Mouse (Mus musculus) splenic B cell, adult 2 months (primary cell): ENCODE measurements around the gene Fezf1.

Experiments used
- DNase-seq: peaks from one replicate; pipeline ENCODE4 v3.0.0-alpha.2; 2011; ENCODE audit warnings: low read depth, low spot score
- H3K27me3 ChIP-seq: 2 replicates; pipeline ENCODE4 v1.6.1; 2012; ENCODE audit warnings: mild to moderate bottlenecking, low read length, moderate library complexity, mixed read lengths; ENCODE audit not compliant: control insufficient read depth, poor library complexity, insufficient read depth, severe bottlenecking
- H3K36me3 ChIP-seq: 2 replicates; pipeline ENCODE4 v1.6.1; 2012; ENCODE audit warnings: mild to moderate bottlenecking, low read length, moderate library complexity, mixed read lengths; ENCODE audit not compliant: control insufficient read depth, poor library complexity, insufficient read depth, severe bottlenecking

Fezf1 gene

DNA sequence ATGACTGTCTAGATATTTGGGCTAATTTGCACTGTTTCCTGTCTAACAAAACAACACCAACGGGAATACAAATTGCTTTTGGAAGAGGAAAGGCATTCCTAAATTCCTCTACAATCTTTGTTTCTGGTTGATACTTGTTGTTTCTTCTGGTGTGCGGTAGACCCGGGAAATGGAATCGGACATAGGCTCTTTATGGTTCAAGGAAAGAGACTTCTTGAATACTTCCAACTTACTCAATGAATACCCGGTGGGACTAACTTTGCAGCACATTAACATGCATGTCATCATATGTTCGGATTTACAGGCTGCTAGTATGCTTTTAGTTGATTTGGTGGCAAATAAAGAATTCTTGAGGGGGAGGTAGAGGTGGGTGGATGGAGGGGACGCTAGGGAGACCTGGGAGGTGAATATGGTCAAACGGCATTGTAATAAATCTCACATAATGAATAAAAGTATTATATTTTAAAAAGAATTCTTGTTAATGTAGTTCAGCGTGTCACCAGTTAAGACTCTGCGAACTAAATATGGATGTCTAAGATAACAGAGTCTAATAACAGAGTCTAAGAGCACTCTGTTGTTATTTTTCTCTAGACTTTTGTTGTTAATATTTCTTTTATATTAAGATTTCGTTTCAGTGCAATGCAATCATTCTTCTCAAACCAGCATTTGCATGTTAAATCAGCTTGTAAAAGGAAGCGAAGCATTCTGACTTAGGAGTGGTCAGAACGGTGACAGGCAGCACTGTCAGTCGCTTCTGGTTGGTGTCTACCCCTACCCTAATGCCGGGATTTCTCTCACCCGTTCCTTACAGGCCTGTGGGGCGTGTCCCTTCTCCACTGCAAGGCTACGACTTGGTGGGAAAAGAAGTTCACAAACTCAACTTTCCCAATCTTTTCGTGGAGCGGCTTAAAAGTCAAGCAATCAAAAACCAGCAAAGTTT lies 4.3 kb upstream of the Fezf1 start:
- Histone ChIP-seq H3K27me3 (peaks cover 2% of the 10 kb centered on the region; the same call in 1 of the 2 replicates), H3K36me3 (no peaks in the 10 kb centered on the region)
- DNase-seq = no peak

DNA sequence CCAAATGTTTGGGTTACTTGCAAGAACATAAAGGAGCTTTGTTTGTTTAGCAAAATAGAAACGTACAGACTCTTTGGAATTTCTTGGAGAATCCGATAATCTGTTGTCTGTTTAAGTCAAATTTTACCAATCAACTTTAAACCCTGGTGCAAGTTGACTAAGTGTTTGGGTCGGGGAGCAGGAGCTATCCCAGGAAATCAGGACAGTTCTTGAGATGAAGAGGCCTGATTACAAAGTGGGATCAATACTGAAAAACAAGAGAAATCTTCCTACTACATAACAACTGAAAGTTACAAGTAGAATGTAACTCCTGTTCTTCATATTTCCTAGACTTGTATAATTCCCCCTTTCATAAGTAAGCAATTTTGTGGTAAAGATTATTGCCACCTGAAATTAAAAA lies 3.3 kb upstream of the Fezf1 start:
- no peak for DNase-seq
- Histone ChIP-seq H3K27me3 (peaks cover under 1% of the 10 kb centered on the region; the same call in 1 of the 2 replicates), H3K36me3 (no peaks in the 10 kb centered on the region)

DNA sequence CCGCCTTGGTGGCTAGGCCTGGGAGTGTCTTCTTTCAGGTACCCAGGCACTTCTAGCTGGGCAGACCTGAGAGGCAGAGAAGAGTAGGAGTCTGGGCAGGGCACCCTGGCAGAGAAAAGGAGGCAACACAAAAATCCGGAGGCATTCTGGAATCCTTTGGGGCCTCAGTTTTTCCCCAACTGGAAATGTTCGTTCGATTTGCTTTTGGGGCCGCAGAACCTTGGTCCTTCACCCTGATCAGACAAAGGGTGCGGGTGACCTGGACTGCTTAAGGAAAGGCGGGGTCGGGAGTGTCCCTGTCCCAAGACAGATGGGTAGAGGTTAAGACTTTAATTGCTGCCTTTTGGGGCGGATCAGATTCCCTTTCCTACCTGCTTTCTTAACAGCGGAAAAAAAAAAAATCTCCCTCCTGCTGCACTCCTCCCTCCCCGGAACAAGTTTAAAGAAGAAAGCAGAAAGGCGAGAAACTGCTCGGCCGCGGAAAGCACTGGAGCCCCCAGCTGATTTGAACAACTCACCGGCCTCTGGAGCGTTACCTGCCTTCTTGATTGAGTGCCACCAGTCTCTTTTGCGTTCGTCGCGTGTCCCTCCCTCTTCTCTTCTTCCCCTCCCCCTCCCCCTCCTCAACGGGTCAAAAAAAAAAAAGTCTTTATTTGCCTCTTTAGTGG lies 2.3 kb upstream of the Fezf1 start:
- no peak for DNase-seq

DNA sequence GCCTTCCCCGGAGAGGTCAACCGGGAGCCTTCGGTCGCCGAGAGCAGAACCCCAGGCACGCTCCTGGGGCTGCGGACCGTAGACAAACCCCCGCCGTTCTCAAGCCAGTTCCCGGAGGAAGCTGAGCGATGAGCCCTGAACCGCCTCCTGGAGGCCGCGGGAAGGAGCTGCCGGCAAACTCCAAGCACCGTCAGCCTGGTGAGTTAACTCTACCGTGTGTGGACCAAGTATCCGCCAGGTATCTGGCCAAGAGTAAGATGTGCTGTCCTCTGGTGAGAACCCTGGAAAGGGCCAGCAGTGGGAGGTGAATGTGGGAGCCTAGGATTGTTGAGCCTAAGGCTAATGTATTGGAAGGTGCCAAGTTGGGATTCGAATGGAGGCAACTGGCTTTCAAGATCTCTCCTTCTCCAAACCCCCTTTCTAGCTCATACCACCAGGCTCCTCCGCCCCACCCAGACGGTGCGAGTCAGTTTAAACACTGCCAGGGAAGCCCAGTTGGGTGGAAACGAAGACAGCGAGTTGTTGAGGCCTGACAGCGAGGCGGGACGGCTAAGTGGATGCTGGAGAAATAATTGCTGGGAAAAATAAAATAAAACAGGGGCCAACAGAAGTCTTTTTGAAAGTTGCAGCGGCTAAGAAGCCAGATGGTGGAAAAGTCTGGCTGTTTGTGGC lies 1.6 kb upstream of the Fezf1 start:
- no peaks in the 10 kb centered on the region for H3K36me3 ChIP-seq
- H3K27me3 ChIP-seq = no peaks in the 10 kb centered on the region; the same call in 1 of the 2 replicates
- DNase-seq = no peak

More for the DNA sequence above, 2.3 kb upstream of the Fezf1 start:
- no peaks in the 10 kb centered on the region for H3K36me3 ChIP-seq
- no peaks in the 10 kb centered on the region; the same call in 1 of the 2 replicates for H3K27me3 ChIP-seq

DNA sequence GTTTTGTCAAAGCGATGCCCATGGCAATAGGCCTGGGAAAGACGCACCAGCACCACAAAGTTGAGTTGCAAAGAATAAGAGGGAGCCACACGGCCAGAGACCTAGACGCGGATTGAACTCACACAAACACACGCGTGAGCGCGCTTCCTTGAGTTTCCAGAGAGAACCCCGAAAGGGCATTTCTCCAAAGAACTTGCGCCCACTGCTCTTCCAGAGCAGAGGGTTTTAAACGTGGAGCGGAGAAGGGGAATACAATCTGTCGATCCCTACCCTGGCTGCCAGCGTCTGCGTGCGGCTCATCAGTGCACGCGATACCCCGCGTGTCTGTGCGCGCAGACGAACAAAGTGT lies 865 bp upstream of the Fezf1 start:
- no peaks in the 10 kb centered on the region for H3K27me3 ChIP-seq
- DNase-seq = no peak
- H3K36me3 ChIP-seq = no peaks in the 10 kb centered on the region

DNA sequence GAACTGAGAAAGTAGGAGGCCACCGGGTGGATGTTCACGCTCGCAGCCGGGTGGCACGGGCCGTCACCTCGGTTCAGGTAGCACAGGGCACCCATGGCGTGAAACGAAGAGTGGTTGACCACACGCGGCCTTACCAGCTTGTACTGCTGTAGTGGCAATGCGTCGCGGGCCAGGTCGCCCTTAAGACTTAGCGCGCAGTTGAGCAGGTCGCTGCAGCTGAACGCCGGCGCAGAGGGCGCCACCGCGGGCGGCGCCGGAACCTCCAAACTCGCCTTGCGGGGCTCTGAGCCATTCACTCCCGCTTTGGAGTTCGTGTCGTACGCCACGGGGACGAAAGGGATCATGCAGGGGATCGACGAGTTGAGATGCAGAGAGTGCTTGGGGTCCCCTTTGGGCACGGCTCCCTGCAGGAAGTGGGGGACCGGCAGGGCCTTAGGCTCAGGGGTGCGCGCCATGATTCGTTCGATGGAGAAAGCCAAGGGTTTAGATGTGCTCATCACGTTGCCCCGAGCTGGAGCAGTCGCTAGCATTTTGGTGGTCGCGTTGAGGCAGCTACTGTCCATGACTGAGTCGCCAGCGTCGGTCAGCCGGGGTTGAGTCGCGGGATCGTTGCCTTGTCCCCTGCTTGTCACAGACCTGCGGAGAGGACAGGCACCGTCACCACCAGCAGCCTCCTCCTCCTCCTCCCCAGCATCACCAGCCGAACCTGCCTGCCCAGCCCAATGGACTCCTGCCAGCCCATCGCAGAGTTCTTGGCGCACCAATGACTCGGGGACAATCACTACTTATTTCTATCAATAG lies 450 bp downstream of the Fezf1 start:
- H3K27me3 ChIP-seq = no peaks in the 10 kb centered on the region
- no peak for DNase-seq
- no peaks in the 10 kb centered on the region for H3K36me3 ChIP-seq

DNA sequence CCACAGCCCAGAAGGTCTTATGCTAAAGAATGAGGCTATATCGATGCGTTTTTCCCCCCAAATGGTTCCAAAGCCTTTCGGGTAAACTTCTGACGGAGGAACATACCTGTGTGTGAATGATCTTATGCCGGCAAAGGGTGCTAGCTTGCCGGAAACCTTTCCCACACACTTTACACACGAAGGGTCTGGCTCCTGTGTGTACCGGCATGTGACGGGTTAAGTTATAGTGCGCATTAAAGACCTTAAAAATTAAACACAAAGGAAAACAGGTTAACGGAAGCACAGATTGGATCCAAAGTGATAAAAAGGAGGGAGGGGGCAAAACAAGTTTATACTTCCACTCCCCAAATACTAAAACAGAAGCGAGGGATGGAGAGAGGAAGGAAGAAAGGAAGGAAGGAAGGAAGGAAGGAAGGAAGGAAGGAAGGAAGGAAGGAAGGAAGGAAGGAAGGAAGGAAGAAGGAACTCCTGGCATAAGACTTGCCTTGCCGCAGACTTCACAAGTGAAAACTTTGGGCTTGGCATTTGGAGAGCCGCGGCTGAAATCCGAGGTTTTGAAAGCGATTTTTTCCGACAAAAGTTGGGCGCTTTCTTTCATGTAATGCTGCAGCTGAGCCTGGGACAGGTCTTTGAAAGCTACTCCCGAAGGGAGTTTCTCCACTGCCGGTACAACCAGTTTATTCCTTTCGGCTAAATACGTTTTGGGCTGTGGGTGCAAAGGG lies 1.2 kb downstream of the Fezf1 start:
- Histone ChIP-seq H3K36me3 (no peaks in the 10 kb centered on the region), H3K27me3 (no peaks in the 10 kb centered on the region)
- DNase-seq = no peak

GRCm38 (mm10) chr6:23246061-23246789 lies 1.9 kb downstream of the Fezf1 start:
- H3K36me3 ChIP-seq = no peaks in the 10 kb centered on the region
- H3K27me3 ChIP-seq = no peaks in the 10 kb centered on the region
- DNase-seq = no peak

- Histone ChIP-seq H3K27me3 (no peaks in the 10 kb centered on the region), H3K36me3 (no peaks in the 10 kb centered on the region)
- no peak for DNase-seq
These were observed 2.6 kb downstream of the Fezf1 start for GRCm38 (mm10) chr6:23245545-23246011.

DNA sequence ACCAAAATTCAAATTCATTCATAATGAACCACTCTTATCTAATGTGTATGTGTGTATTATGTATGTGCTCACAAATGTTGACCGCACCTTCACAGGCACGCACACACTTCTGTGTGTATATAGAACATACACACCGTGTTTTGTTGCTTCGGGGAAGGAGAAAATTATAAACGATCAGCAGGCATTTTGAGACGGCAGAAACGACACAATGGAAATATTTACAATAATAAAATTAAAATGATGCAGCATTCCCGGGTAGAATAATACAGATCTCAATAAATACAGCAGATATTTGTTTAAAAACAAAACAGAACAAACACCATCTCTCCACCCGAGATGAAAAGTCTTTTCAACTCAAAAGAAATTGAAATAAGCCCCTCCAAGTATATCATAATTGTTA lies 3.0 kb downstream of the Fezf1 start:
- DNase-seq = no peak
- Histone ChIP-seq H3K27me3 (no peaks in the 10 kb centered on the region), H3K36me3 (no peaks in the 10 kb centered on the region)

- Histone ChIP-seq H3K27me3 (no peaks in the 10 kb centered on the region), H3K36me3 (no peaks in the 10 kb centered on the region)
- DNase-seq = no peak
These were observed 4.1 kb downstream of the Fezf1 start for GRCm38 (mm10) chr6:23243821-23244760.

- H3K27me3 ChIP-seq = no peaks in the 10 kb centered on the region
- H3K36me3 ChIP-seq = no peaks in the 10 kb centered on the region
- DNase-seq = no peak
These were observed 36.7 kb downstream of the Fezf1 start for GRCm38 (mm10) chr6:23211499-23211898.
